Mouse (Mus musculus) left cerebral cortex, adult 11 months (tissue): Measurements from ENCODE around the gene Caly.

Source experiments
- DNase-seq: peaks from one replicate; pipeline ENCODE4 v3.0.0; 2022; ENCODE audit warnings: low spot score

The Caly gene

DNA sequence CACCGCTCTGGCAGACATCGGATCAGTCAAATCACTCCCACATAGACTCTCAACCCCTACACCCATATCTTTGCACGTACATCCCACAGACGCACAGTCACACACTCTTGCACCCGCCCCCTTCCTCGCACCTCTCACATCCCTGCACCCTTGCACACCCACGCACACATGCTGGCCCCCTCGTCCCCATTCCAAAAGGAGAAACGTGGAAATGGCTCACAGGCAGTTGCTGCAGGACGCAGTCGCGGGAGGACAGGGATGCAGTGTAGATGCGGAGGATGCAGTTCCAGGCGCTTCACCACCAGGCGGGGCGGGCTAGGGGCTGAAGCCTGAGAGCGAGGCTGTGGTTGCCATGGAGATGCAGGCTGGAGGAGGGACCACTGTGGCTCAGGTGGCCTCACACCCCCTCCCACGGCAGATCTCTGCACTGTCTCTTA lies at the start of gene Caly:
TSS of gene Caly (minus strand) at position 307 of the 437 bp plus-strand sequence.
- DNase-seq = peak; percentile 90

DNA sequence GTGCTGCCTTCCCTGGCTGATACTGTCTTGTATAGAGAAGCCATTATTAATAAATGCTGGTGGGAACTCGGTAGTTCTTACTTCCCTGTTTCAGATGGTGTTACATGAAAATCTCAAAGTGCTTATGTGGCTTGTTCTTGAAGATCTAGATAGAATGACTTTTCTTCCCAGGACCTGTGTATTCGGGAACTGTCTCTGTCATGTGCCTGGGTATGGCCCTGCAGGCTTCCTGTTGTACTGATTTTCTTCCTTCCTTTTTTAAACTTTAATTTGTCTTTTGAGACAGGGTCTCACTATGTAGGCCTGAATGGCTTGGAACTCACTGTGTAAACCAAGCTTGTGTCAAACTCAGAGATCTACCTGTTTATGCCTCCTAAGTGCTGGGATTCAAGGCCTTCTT lies 45.6 kb upstream of the Caly start:
- DNase-seq = no peak

DNA sequence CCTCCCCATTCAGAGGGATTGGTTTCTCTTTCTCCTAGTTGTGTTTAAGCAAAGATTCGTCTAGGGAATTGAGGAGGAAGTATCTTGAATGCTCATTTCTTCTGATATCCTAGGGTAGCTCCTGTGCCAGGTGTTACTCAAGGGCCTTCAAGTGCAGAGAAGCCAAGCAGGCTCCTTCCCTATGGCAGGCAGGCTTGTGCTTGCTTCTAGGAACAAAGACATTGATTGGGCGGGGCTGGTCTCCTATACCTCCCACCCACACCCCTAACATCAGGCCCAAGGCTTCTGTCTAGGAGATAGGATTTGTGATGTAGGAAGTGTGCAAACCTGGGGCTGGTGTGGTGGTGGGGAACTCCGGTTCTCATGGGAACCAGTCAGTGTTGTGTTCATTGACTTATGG lies 44.6 kb upstream of the Caly start:
- DNase-seq = no peak

DNA sequence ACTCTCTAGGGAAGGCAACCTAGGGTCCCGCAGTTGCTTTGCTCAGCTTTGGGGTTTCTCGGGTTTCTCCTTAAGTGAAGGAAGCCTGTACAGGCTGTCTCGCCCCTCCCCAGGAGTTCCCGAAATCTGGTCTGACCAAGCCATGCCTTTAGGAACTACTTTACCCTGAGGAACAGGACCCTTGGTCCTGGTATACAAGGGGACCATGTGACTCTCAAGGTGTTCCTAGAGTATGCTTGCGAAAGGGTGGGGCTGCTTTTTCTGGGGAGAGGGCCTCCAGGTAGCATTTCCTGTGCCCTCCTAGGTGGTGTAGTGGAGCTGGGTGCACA lies 43.6 kb upstream of the Caly start:
- DNase-seq = no peak

DNA sequence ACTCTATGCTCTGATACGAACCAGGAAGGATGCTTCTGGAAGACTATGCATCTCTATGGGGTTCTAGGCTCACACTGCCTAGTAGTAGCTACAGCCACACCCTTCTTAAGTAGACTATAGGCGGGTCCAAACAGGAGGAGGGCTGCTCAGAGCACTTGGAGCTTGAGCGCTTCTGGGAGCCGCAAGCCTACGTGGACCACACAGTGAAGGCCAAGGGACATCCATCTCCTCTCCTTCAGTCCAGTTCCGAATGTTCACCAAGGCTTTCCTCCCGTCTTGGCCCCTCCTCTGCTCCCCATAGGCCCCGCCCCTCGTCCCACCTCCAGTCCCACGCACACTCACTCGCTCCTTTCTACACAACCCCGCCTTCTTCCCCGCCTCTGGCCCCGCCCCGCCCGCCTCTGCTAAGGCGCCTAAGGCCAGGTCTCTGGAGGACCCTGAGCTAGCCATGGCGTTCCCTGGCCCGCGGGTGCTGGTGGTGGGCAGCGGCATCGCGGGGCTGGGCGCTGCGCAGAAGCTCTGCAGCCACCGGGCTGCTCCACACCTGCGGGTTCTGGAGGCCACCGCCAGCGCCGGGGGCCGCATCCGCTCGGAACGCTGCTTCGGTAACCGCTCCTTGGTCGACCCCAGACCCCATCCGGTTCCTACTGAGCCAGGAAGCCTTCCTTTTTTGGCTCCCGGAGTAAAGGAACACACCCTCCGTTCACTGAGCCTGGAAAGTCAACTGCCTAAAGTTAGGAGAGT lies 43.1 kb upstream of the Caly start:
- peak; percentile 75 for DNase-seq

GRCm38 (mm10) chr7:140124382-140124781 lies 42.0 kb upstream of the Caly start:
- DNase-seq = no peak

- DNase-seq = no peak
Observed at GRCm38 (mm10) chr7:140122765-140123164, 40.4 kb upstream of the Caly start.

- DNase-seq = no peak
Observed at GRCm38 (mm10) chr7:140121338-140121910, 39.1 kb upstream of the Caly start.

DNA sequence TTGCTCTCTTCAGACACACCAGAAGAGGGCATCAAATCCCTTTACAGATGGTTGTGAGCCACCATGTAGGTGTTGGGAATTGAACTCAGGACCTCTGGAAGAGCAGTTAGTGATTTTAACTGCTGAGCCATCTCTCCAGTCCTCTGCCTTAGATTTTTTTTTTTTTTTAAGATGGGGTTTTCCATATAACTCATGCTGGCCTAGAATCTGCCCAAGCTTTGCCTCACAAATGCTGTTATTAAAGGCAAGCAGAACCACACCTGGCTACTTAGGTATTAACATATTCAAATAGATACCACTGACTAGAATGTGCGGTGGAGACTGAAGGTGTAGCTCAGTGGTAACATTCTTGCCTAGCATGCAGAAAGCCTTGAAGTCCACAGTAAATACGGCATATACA lies 38.1 kb upstream of the Caly start:
- no peak for DNase-seq

DNA sequence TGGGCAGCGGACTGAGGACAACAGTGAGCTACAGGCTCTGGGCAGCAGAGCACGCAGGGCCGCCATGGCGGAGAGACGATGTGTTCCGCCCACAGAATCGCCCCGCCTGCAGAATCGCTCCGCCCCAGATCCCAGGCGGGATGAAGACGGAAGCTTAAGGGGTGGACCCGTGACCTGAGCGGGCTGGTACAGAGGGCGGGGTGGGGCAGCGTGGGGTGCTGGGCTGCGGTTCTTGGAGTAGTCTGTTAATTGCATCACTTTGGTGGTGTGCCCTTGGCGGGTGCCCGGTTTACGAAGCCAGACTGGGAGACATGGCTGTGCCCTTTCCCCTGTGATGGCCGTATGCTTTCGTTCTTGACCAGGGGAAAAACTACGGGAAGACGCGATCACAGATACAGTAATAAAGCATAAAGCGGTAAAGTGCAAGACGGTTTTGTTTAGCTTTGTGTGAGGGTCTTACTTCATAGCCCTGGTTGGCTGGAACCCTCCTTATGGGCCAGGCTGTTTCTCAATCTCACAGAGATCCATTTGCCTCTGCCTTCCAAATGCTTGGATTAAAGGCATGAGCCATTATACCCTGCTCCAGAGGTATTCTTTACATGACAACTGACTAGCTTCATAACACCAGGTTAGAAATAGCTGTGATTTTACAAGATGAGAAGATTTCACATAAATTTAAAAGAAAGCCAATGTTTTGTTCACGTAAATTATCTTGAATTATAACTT lies 34.1 kb upstream of the Caly start, which contains the start of gene Echs1:
TSS of gene Echs1 (minus strand) at position 148 of the 726 bp plus-strand sequence.
- peak; percentile 77 for DNase-seq

DNA sequence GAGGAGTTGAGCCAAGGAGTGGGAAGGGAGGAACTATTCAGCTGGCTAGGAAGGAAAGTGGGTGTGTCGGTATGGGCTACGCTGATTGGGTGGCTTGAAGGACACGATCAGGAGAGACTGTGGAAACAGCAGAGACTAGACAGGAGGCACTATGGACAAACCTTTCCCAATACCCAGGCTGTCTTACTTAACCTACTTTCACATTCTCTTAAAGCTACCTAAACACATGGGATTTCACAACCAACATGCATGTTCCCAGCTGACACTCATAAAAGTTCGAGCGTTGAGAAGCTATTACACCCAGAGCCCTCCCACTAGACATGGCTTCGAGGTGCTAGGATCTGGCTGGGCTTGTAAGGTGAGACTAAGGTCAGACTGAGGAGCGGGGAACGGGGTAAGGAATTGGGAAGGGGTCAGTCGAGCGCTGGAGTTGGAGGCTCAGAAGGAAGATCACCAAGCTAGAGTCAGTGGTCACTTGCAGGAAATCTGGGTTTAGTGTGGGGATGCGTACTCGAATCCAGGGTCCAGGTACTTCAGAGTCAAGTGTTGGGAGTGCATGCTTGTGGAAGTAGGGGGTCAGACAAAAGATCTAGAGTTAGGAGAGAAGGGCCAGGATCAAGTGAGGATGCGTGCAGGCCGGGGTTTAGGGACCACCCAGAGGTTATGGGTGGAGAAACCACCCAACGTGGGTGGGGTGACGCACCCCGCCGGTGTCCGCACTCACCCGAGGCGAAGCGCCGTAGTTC lies 33.4 kb upstream of the Caly start, which contains the start of gene Paox:
TSS of gene Paox (plus strand) at position 217 of the 746 bp plus-strand sequence.
- DNase-seq = no peak

DNA sequence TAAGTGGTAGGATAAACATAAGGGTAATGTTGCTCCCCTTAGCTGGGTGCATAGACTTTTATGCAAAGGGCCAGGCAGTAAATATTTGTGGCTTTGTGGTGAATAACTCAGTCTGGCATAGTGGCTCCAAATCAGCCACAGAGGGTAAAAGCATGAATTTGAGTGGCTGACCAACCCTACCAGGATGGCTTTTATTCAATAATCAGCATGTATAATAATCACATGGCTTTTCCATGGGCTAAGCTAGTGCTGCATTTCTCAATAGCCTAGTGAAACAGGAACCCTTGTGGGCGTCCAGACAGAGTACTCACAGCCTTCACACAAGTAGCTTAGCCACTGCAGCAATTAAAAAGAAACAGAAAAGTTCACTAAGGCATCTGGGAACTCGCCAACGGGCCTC lies 29.6 kb upstream of the Caly start:
- no peak for DNase-seq

DNA sequence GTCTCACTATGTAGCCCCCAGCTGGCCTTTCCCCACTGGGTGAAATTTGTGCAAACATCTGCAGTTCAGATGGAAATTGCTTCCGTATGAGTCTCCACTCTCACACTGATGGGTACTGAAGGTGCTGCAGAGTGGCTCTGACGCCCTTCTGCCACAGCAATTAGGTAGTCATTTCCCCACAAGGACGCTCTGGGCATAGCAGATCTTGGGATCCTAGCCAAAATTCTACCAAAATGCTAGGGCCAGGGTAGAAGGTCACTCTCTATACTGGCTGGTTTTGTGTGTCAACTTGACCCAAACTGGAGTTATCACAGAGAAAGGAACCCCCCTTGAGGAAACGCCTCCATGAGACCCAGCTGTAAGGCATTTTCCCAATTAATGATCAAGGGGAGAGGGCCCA lies 21.7 kb upstream of the Caly start:
- DNase-seq = no peak

GRCm38 (mm10) chr7:140101993-140102860 lies 19.9 kb upstream of the Caly start, which contains the start of gene Fuom:
Gene Fuom (minus strand): TSS chr7:140102441.
- DNase-seq = peak; percentile 81

DNA sequence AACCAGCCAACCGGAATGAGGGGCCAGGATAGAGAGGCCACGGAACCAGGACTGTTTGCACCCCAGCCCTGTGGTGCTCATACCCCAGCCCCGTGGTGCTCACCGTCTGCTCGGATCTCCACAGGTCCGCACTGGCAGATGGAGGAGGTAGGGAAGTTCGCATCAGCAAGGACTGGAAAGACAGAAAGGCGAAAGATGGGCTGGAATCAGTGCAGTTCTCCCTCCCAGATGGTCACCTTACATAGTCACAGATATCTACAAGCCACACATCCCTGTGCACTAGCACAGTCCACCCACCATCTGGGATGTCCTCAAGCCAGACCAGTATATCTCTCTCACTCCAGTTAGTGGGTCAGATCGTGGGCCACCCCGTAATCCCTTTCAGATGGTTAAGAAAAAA lies 19.1 kb upstream of the Caly start:
- no peak for DNase-seq

DNA sequence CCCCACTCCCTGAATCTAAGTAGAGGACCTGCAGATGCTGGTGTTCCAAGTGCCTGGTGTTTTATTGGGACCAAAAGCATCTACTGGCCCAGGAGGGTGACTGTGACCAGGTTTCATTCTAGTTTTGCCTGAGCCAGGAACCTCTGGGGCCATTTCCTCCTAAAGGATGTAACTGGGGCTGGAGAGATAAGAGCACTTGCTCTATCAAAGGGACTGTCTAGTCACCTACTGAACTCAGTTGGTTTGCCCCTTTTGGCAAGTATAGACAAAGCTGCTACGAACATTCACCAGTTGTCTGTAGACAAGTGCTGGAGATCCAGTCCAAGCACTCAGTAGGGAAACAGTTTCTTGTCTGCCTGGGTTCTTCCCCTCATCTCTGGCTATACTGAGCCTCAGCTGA lies 16.1 kb upstream of the Caly start:
- no peak for DNase-seq

- DNase-seq = no peak
Observed at GRCm38 (mm10) chr7:140096055-140096454, 13.7 kb upstream of the Caly start.

- no peak for DNase-seq
Observed at GRCm38 (mm10) chr7:140095556-140095955, 13.2 kb upstream of the Caly start.

GRCm38 (mm10) chr7:140094954-140095353 lies 12.6 kb upstream of the Caly start:
- no peak for DNase-seq

GRCm38 (mm10) chr7:140092924-140093528 lies 10.7 kb upstream of the Caly start, which contains the start of gene Prap1:
Gene Prap1 (plus strand): TSS chr7:140093395.
- DNase-seq = no peak

DNA sequence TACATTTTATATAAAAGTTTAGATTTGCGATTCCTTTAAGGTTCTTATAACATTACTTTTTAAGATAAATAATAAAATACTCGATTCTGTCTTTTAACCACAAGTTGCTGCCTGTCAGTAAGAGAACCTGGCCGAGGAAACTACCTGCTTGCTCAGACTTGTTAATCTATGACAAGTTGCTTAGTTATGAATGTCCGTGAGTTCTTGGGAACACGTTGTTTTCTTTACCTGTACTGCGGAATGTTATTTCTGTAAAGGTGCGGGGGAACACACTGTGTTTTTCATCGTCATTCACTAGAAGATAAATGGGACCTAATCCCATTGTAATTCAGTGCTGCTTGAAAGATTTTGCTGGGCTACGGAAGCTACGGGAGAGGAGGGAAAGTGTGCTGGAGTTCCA lies 8.3 kb upstream of the Caly start:
- DNase-seq = no peak
